Mouse (Mus musculus) hindbrain, embryonic 14.5 days (tissue): ENCODE measurements around the gene Pstk. TPM values are rescaled to one million over a fixed set of nuclear protein-coding genes. Genes with fewer than 3 reads are reported as not detected.
A peak's percentile ranks its signal among the peaks of the same experiment; 100 is the strongest.

Experiments
- ATAC-seq: fragments of 200-750 bp; cut with Nextera tagmentation; 2 replicates; pipeline ENCODE4 v1.8.0; 2017; ENCODE audit warnings: moderate number of reproducible peaks, mild to moderate bottlenecking, moderate TSS enrichment, moderate library complexity; ENCODE audit not compliant: low FRiP score
- DNase-seq: peaks from one replicate; pipeline ENCODE4 v3.0.0-alpha.2; 2015; ENCODE audit warnings: low spot score
- H3K27ac ChIP-seq: fragments of 300-500 bp; sonication (generic); 2 replicates; pipeline ENCODE4 v1.5.1; 2014; ENCODE audit warnings: mild to moderate bottlenecking, moderate library complexity
- H3K27me3 ChIP-seq: fragments of 300-500 bp; sonication (generic); 2 replicates; pipeline ENCODE4 v1.6.1; 2014; ENCODE audit warnings: mild to moderate bottlenecking, low read length, mixed read lengths; ENCODE audit not compliant: control insufficient read depth, insufficient read depth
- H3K36me3 ChIP-seq: fragments of 300-500 bp; sonication (generic); replicated peaks from 2 replicates; pipeline ENCODE4 v1.6.1; 2014; ENCODE audit not compliant: control insufficient read depth, insufficient read depth
- H3K4me1 ChIP-seq: fragments of 300-500 bp; sonication (generic); replicated peaks from 2 replicates; pipeline ENCODE4 v1.6.1; 2014; ENCODE audit warnings: antibody characterized with exemption, low read length, mixed read lengths; ENCODE audit not compliant: control insufficient read depth, insufficient read depth
- H3K4me2 ChIP-seq: fragments of 300-500 bp; sonication (generic); replicated peaks from 2 replicates; pipeline ENCODE4 v1.6.1; 2014; ENCODE audit warnings: mild to moderate bottlenecking, moderate library complexity
- H3K4me3 ChIP-seq: fragments of 300-500 bp; sonication (generic); replicated peaks from 2 replicates; pipeline ENCODE4 v1.5.1; 2014; ENCODE audit warnings: mild to moderate bottlenecking, low read length
- H3K9ac ChIP-seq: fragments of 300-500 bp; sonication (generic); 2 replicates; pipeline ENCODE4 v1.6.1; 2014
- H3K9me3 ChIP-seq: fragments of 300-500 bp; sonication (generic); 2 replicates; pipeline ENCODE4 v1.6.1; 2016; ENCODE audit warnings: low read length; ENCODE audit not compliant: control insufficient read depth
- WGBS: fragments of 180-500 bp; shearing (Covaris S2); extraction: QIAGEN DNeasy Blood & Tissue Kit; methylation state at CpG from one replicate; pipeline ENCODE4 v1.1.7; 2014; 5-methylcytosine and 5-hydroxymethylcytosine counted together
- polyA plus RNA-seq: library from polyadenylated mRNA; unstranded; fragments of >200 nt; fragmentation: Nextera tagmentation; extraction: Ambion mirVana; gene quantifications from 2 replicates; pipeline ENCODE4 v1.2.1, GENCODE M21; 2014

The Pstk gene
- polyA plus RNA-seq = 42.5 and 50.1 TPM in 2 replicates

DNA sequence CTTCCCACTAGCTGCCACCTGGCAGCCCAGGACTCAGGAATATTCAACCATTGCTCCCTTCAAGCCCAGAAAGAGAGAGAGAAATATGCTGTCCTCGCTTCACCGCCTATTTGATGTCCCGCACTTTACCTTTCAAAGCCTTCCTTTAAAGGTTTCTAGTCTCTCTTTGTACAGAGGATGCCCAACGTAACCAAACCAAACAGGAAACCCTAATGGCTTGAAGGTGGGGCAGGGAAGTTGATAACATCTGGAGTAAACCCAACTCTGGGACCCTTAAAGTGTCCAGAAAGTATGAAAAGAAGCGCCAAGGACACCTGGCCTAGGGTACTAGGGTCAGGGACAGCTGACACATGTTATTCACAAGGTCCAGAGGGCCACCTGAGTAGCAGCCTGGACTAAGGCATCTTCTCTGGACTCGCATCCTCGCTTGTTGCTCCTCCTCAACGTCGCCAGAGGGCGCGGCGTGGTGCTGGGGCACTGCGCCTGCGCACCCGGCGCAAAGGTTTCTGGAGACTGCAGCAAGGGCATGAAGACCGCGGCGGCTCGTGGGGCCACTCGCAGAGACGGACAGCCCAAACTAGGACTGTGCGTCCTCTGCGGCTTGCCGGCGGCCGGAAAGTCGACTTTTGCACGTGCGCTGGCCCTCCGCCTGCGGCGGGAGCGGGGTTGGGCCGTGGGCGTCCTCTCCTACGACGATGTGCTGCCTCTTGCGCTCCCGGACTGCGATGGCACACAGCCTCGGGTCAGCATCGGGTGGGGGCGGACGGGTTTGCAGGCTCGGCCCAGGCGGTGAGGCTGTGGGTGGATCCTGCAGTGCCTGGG is at the start of gene Pstk:
TSS of gene Pstk (plus strand) at position 494 of the 822 bp plus-strand sequence.
- H3K9ac ChIP-seq = peak within 1 kb of the TSS; percentile 78
- H3K27me3 ChIP-seq = no peaks in the 10 kb centered on the region
- H3K27ac ChIP-seq = peak within 1 kb of the TSS; percentile 84
- peak within 1 kb of the TSS; percentile 55 for H3K4me3 ChIP-seq
- 0 out of 2 replicates have a peak, but pooled peaks cover 5% of the 10 kb centered on the region for H3K36me3 ChIP-seq
- DNase-seq (peak; percentile 90), ATAC-seq (peak; percentile 91)
- no peaks in the 10 kb centered on the region for H3K9me3 ChIP-seq
- H3K4me2 ChIP-seq = peak within 1 kb of the TSS; percentile 76
- WGBS = 5% methylated on average over 47 of the region's 47 CpGs
- H3K4me1 ChIP-seq = peaks cover 11% of the 10 kb centered on the region

DNA sequence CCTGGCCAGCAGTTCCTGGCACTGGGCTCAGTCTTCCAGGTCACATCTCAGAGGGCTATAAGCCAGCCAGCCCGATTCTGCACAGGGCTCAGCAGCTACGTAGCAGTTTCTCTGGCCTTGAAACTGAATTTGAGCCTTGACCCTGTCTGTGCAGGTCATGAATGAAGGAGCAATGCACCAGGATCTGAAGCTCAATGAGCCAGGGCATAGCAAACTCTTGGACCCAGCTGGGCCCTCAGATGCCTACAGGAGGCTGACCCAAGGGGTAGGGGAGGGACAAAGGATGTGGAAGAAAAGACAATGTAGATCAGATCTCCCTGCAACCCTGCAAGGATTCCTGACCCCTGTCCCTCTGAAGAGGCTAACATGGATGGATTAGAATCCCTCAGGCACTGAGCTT is 48.7 kb upstream of the Pstk start, which contains the start of gene Cuzd1:
TSS of gene Cuzd1 (minus strand) at position 101 of the 400 bp plus-strand sequence.
- H3K9ac ChIP-seq = no peak within 1 kb of the TSS
- no peak within 1 kb of the TSS for H3K4me2 ChIP-seq
- H3K27me3 ChIP-seq = no peaks in the 10 kb centered on the region
- no peaks in the 10 kb centered on the region for H3K36me3 ChIP-seq
- no peaks in the 10 kb centered on the region for H3K4me1 ChIP-seq
- H3K9me3 ChIP-seq = no peaks in the 10 kb centered on the region
- no peak within 1 kb of the TSS for H3K27ac ChIP-seq
- 86% methylated on average over 2 of the region's 2 CpGs for WGBS
- ATAC-seq (no peak), DNase-seq (no peak)
- H3K4me3 ChIP-seq = no peak within 1 kb of the TSS

DNA sequence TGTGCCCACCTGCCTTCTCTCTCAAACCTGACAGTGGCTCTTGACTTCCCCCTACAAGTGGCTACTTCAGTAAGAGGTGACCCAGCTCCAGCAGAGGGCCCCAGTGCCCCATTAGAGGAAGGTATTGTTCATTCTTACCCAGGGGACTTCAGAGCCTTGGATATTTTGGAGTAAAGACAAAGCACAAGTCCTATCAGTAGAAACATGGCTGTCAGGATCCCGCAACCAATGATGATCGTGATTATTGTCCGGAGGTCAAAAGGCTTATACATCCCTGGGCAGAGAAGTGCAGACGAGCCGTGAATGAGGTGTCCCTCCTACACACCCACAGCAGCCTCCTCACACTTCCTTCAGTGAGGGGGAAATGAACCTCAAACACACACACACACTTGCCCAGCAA is 43.9 kb upstream of the Pstk start:
- Histone ChIP-seq H3K27me3 (no peaks in the 10 kb centered on the region), H3K4me1 (no peaks in the 10 kb centered on the region), H3K4me3 (no peak overlapping the region), H3K27ac (no peak overlapping the region), H3K4me2 (no peak overlapping the region), H3K9me3 (no peaks in the 10 kb centered on the region), H3K36me3 (no peaks in the 10 kb centered on the region), H3K9ac (no peak overlapping the region)
- DNase-seq (no peak), ATAC-seq (no peak)
- 89% methylated on average over 5 of the region's 5 CpGs for WGBS

DNA sequence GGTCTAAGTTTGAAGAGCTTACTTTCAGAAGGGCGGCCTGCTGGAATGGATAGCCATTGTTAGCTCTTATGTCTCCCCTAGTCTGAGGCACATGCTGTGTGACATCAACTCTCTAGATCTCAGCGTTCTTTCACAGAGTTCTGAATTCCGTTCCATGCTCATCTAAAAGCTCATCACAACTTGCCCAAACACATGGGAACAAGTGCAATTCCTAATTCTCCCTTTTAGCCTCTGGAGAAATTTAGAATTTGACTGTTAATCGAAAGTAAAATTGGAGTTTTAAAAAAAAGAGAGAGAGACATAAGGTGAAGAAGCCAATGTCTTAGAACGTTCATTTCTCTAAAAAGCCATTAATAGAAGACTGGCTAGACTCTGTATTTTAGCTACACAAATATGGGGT is 41.5 kb upstream of the Pstk start, which contains the start of gene Fam24b:
TSS of gene Fam24b (minus strand) at position 101 of the 400 bp plus-strand sequence.
- DNase-seq (no peak), ATAC-seq (no peak)
- WGBS = 93% methylated on average over 5 of the region's 5 CpGs
- no peaks in the 10 kb centered on the region for H3K36me3 ChIP-seq
- no peaks in the 10 kb centered on the region for H3K27me3 ChIP-seq
- H3K4me1 ChIP-seq = no peaks in the 10 kb centered on the region
- no peak within 1 kb of the TSS for H3K9ac ChIP-seq
- H3K4me2 ChIP-seq = no peak within 1 kb of the TSS
- no peak within 1 kb of the TSS for H3K27ac ChIP-seq
- no peaks in the 10 kb centered on the region for H3K9me3 ChIP-seq
- H3K4me3 ChIP-seq = no peak within 1 kb of the TSS

DNA sequence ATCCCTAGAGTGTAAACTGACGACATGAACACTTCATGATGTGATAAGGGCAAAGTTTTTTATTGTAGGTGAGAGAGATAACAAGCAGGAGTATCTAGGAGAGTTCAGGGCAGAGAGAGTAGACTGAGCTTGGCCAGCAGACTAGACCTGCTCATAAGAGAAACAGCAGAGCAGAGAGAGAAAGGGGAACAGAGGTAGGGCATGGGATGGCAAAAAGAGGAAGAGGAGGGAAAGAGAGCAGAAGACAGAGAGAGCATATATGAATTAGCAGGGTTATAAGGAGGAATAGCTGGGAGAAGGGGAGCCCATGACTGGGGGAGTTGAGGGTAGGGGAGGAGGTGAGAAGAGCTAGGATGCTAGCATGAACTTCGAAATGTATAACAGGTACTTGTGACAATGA is 39.3 kb upstream of the Pstk start:
- 89% methylated on average over 2 of the region's 2 CpGs for WGBS

DNA sequence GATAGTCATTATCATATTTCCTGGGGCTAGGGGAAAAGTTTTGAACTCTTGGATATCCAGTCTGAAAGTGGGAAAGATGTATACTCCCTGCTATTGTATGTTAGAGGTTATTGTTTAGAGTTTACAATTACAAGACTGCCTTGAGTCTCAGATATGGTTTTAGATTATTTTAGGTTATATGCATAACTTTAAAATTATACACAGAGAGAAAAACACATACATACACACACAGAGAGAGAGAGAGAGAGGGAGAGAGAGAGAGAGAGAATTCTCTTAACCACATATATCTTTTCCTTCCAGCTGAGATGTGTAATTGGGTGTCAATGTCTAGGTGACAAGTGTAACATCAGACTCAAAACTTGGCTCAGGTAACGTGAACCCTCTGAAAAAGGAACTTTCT is 37.4 kb upstream of the Pstk start, which contains the start of gene Fam24a:
TSS of gene Fam24a (plus strand) at position 301 of the 400 bp plus-strand sequence.
- H3K9ac ChIP-seq = no peak within 1 kb of the TSS
- H3K27ac ChIP-seq = no peak within 1 kb of the TSS
- H3K9me3 ChIP-seq = no peaks in the 10 kb centered on the region
- no peaks in the 10 kb centered on the region for H3K36me3 ChIP-seq
- no peaks in the 10 kb centered on the region for H3K27me3 ChIP-seq
- no peak within 1 kb of the TSS for H3K4me3 ChIP-seq
- ATAC-seq (no peak), DNase-seq (no peak)
- WGBS = 67% methylated on average over 1 of the region's 1 CpGs
- no peak within 1 kb of the TSS for H3K4me2 ChIP-seq
- no peaks in the 10 kb centered on the region for H3K4me1 ChIP-seq

More for the DNA sequence above, 39.3 kb upstream of the Pstk start:
- Histone ChIP-seq H3K9me3 (no peaks in the 10 kb centered on the region), H3K9ac (no peak overlapping the region), H3K27ac (no peak overlapping the region), H3K36me3 (no peaks in the 10 kb centered on the region), H3K4me1 (no peaks in the 10 kb centered on the region), H3K4me3 (no peak overlapping the region), H3K27me3 (no peaks in the 10 kb centered on the region), H3K4me2 (no peak overlapping the region)
- no peak for ATAC-seq
- no peak for DNase-seq

DNA sequence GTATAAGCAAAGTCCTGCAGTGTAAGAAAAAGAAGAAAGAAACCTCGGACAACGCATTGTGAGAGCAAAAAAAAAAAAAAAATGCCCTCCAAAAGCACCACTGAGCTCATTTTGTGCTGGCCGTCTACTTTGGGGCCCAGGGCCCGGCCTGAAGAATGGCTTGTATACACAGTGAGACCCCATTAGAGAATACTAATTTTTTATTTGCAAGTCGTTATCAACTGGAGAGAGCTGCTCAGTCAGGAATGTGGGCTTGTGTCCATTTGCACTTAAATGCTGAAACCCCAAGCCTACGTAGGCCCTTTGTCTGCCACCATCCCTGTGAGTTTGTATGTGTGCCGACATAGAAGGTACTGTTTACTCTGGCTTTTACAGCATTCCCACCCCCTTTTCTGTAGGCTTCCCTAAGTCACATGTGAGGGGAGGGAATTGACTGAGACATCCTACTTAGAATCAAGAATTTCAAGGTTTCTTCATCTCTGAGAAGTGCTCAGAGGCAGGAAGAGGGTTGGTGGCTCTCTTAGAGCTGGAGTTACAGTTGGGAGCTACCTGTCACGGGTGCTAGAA is 33.4 kb upstream of the Pstk start:
- no peaks in the 10 kb centered on the region for H3K9me3 ChIP-seq
- no peak overlapping the region for H3K4me3 ChIP-seq
- peaks cover 26% of the 10 kb centered on the region for H3K36me3 ChIP-seq
- H3K4me2 ChIP-seq = no peak overlapping the region
- H3K9ac ChIP-seq = no peak overlapping the region
- H3K27ac ChIP-seq = 0 out of 2 replicates have a peak overlapping the region, but pooled peaks have one; percentile 43
- no peak; the same call in 1 of the 2 replicates for ATAC-seq
- no peaks in the 10 kb centered on the region for H3K4me1 ChIP-seq
- DNase-seq = no peak
- WGBS = 38% methylated on average over 8 of the region's 8 CpGs
- H3K27me3 ChIP-seq = no peaks in the 10 kb centered on the region

DNA sequence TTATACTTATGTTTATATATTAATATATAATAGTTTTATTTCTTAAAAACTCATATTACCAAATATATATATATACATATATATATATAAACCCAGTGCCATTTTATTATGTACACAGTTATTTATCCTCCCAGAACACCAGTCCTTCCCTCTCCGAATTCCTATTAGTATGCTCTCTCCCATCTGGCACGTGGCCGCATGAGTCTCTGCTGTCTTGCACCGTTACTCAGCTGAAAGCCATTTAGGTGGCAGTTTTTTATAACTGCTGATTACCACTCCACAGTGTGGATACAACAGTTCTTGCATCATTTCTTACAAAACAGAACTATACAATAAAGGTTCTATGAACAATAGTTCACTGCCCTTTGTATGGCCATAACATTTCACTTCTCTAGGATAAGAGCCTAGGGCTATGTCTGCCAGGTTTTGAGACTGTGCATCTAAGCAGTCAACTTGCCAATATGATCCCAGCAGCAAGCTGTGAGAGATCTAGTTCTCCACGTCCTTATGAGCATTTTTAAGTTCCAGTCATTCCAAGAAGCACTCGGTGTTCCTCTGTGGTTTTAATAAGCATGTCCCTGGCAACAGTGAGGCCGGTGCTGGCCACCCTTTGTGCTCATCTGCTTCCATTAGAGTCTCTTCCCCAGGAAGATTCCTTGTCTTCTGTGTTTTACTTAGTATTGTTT is 24.9 kb upstream of the Pstk start:
- Histone ChIP-seq H3K9me3 (no peaks in the 10 kb centered on the region), H3K4me1 (no peaks in the 10 kb centered on the region), H3K9ac (no peak overlapping the region), H3K4me2 (no peak overlapping the region), H3K4me3 (no peak overlapping the region), H3K27ac (no peak overlapping the region), H3K36me3 (peaks cover 71% of the 10 kb centered on the region), H3K27me3 (no peaks in the 10 kb centered on the region)
- 63% methylated on average over 7 of the region's 7 CpGs for WGBS
- no peak for DNase-seq
- no peak for ATAC-seq

DNA sequence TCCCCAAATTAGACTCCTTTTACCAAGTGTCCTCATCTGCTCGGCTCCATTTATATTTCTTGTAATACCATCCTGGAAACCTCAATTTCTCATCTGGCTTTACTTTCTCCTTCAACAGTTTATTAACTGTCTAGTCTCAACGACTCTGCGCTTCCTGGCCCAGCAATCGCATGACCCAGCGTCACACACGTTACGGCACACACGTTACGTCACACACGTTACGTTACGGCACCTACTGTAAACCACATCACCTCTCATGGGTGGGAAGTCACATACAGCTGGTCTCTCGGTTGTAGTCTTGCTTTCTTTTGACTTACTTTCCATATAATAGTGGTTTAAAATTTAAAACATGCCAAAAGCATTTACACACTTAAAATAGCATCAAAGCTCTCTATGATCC is 14.8 kb upstream of the Pstk start:
- no peak overlapping the region for H3K4me2 ChIP-seq
- ATAC-seq = no peak
- WGBS = 98% methylated on average over 13 of the region's 13 CpGs

More for the DNA sequence above, 14.8 kb upstream of the Pstk start:
- Histone ChIP-seq H3K4me1 (peaks cover 3% of the 10 kb centered on the region; the same call in 1 of the 2 replicates), H3K9me3 (no peaks in the 10 kb centered on the region), H3K27ac (no peak overlapping the region), H3K36me3 (peaks cover 66% of the 10 kb centered on the region), H3K4me3 (no peak overlapping the region), H3K9ac (no peak overlapping the region), H3K27me3 (no peaks in the 10 kb centered on the region)
- DNase-seq = no peak
